Mouse (Mus musculus) small intestine, adult 10 weeks (tissue): ENCODE measurements around the gene Rdx. TPM values are rescaled to one million over a fixed set of nuclear protein-coding genes. Genes with fewer than 3 reads are reported as not detected.

Experiments used
- polyA plus RNA-seq: library from polyadenylated mRNA; stranded (reverse); fragments of 350-450 nt; fragmentation: Illumina TruSeq; extraction: RNeasy Lipid Tissue Mini Kit (QIAGEN cat#74804); gene quantifications from one replicate; pipeline ENCODE4 v1.2.3, GENCODE M21; 2014; ENCODE audit warnings: low replicate concordance

Gene Rdx
- 28.8 TPM for polyA plus RNA-seq

DNA sequence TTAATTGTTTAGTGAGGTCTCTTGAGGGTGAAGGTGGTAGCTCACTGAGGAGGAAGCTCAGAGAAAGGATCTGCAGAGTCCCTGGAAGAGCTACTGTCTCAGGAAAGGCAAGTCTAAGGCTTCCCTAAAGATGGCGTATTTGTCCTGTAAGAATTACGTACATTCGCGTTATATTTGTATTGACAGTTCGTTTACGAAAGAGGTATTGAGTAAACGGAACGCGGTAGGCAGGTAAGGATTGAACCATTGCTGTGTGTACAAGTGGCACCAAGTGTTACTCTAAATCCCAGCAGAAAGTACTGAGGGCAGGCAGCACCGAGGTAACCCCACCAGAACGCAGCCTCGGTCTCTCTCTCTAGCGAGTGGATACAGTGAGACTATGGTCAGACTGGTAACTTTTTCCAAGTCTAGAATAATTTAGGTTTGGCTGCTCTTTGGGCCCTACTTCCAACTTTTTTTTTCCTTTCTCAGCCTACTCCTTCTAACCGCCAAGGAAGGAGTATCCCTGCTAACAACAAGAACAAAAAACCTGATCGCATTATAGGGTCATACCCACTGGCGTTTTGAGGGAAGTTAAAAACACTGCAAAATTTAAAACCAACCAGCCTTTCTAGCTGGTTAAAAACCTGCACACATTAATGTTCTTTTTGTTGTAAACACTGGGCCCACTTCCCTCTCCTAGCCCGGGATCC, at the start of gene Rdx:
Gene Rdx (plus strand): TSS at position 45 of the 692 bp plus-strand sequence.

Other genes with a start within 250 kb of the Rdx start
- 30.5 TPM for gene Fdx1, start 83.6 kb upstream of the Rdx start, polyA plus RNA-seq
- gene Zc3h12c, start 121.4 kb downstream of the Rdx start, polyA plus RNA-seq: 1.3 TPM